Mouse (Mus musculus): ENCODE measurements around the gene Pacsin2. TPM values are rescaled to one million over a fixed set of nuclear protein-coding genes. Genes with fewer than 3 reads are reported as not detected.
"Not testable (repeated sequence)": the region's sequence is repeated elsewhere in the genome, so short reads cannot be mapped to it uniquely, and the experiment has no call there.

The Pacsin2 gene
- total and polyA plus RNA-seq, 2 experiments: 29.1 to 34.0 TPM

DNA sequence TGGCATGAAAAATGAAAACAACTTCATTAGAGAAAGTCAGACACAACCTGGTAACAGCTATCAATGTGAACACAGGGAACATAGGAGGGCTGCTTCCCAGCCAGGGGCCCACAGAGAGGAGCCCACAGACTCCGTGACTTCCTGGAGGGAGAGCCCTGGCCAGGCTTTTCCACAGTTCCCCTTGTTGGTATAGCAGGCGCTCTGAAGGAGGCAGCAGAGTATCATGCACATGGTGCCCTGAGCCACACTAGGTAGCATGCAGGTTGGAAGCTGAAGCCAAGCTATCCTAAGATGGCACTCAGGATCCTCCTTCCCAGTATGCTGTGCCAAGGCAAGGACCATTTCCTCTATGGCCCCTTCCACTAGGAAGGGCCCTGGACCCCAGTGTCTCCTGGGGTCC lies 80.8 kb downstream of the Pacsin2 start:
- 0 out of 2 replicates have a peak, but pooled peaks have one; percentile 6 for TF ChIP-seq CTCF (IDR thresholded peaks at IDR 0.05; ENCODE audit: low read depth, low read length)
- TF ChIP-seq POLR2A (IDR thresholded peaks at IDR 0.05; ENCODE audit: extremely low read depth, insufficient read depth, low read length): no peak
- Histone ChIP-seq H3K4me3 (ENCODE audit: insufficient read depth, low read depth, low read length) (no peak overlapping the region), H3K4me1 (ENCODE audit: control insufficient read depth, insufficient read depth, low read length) (no peaks in the 10 kb centered on the region), H3K27me3 (ENCODE audit: control insufficient read depth, insufficient read depth, low read length) (no peaks in the 10 kb centered on the region), H3K36me3 (ENCODE audit: control insufficient read depth, insufficient read depth, low read length) (peaks cover 43% of the 10 kb centered on the region), H3K27ac (replicated peaks; ENCODE audit: insufficient read depth, low read depth, low read length) (no peak overlapping the region), H3K79me2 (ENCODE audit: control insufficient read depth, insufficient read depth, low read length) (no peaks in the 10 kb centered on the region), H3K9ac (ENCODE audit: low read depth, low read length) (no peak overlapping the region)
- 100% methylated on average over 2 of the region's 2 CpGs for WGBS
- no peak for DNase-seq (ENCODE audit: extremely low read depth, low read depth, low spot score)

DNA sequence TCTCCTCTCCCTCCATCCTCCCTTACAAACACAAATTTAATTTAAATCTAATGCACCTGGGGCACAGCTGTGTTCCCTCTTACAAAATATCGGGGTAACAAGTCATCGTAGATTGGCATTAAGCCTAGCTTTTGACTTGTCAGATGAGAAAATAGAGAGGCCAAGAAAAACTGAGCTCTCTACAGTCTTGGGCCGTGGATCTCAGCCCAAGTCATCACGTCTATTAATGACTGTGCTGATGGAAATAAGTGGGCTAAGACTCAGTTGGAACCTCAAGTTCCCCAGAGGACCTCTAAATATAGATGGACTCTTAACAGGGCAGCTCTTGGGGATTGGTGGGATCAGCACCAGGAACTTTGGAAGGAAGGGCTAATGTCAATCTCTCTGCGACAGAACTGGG lies 81.3 kb downstream of the Pacsin2 start:
- H3K4me1 ChIP-seq (ENCODE audit: control insufficient read depth, insufficient read depth, low read length): no peaks in the 10 kb centered on the region
- no peaks in the 10 kb centered on the region for H3K79me2 ChIP-seq (ENCODE audit: control insufficient read depth, insufficient read depth, low read length)
- no peak overlapping the region for H3K9ac ChIP-seq (ENCODE audit: low read depth, low read length)
- H3K36me3 ChIP-seq (ENCODE audit: control insufficient read depth, insufficient read depth, low read length): peaks cover 47% of the 10 kb centered on the region
- no peak for TF ChIP-seq POLR2A (IDR thresholded peaks at IDR 0.05; ENCODE audit: extremely low read depth, insufficient read depth, low read length)
- no peak for DNase-seq (ENCODE audit: extremely low read depth, low read depth, low spot score)
- WGBS: 98% methylated on average over 5 of the region's 5 CpGs
- no peaks in the 10 kb centered on the region for H3K27me3 ChIP-seq (ENCODE audit: control insufficient read depth, insufficient read depth, low read length)
- H3K4me3 ChIP-seq (ENCODE audit: insufficient read depth, low read depth, low read length): no peak overlapping the region
- H3K27ac ChIP-seq (replicated peaks; ENCODE audit: insufficient read depth, low read depth, low read length): no peak overlapping the region

DNA sequence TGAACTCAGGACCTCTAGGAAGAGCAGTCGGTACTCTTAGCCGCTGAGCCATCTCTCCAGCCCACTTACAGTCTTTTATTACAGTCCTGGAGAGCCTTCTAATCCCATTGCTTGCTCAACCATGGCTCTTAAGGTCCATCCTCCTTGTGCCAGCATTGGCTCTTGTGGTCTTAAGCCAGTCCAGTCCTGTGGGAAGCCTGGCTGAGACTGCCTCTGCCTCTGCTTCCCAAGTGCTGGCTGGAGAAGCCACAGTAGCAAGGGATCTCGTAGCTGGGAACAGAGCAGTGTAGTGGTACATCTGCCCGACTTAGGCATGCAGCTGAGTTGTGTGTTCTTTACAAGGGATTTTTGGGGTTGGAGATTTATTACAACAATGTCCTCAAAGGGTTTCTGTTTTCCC lies 81.9 kb downstream of the Pacsin2 start:
- no peak overlapping the region for H3K9ac ChIP-seq (ENCODE audit: low read depth, low read length)
- peaks cover 47% of the 10 kb centered on the region for H3K36me3 ChIP-seq (ENCODE audit: control insufficient read depth, insufficient read depth, low read length)
- H3K27ac ChIP-seq (replicated peaks; ENCODE audit: insufficient read depth, low read depth, low read length): no peak overlapping the region
- no peak overlapping the region for H3K4me3 ChIP-seq (ENCODE audit: insufficient read depth, low read depth, low read length)
- no peaks in the 10 kb centered on the region for H3K79me2 ChIP-seq (ENCODE audit: control insufficient read depth, insufficient read depth, low read length)
- over 99% methylated on average over 4 of the region's 4 CpGs for WGBS
- H3K27me3 ChIP-seq (ENCODE audit: control insufficient read depth, insufficient read depth, low read length): no peaks in the 10 kb centered on the region
- TF ChIP-seq POLR2A (IDR thresholded peaks at IDR 0.05; ENCODE audit: extremely low read depth, insufficient read depth, low read length) (no peak), CTCF (IDR thresholded peaks at IDR 0.05; ENCODE audit: low read depth, low read length) (no peak)
- no peak for DNase-seq (ENCODE audit: extremely low read depth, low read depth, low spot score)
- H3K4me1 ChIP-seq (ENCODE audit: control insufficient read depth, insufficient read depth, low read length): no peaks in the 10 kb centered on the region

DNA sequence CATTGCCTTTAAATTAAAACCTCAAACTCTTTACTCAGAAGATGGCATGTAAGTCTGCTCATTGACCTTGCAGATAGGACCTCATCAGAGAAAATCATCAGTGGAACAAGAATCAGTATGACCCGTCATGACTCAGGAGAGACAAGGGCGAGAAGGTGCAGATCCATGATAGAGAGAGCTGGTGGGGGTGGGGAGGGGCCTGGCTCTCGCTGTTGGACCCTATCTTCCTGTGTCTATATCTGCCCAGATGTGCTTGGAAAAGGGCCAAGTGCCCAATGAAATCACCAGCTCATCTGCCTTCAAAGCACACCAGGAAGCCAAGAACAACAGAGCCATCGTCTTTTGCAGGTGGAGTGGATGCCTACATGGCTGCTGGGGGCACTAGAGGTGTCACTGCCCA lies 87.3 kb downstream of the Pacsin2 start:
- DNase-seq (ENCODE audit: extremely low read depth, low read depth, low spot score): no peak
- Histone ChIP-seq H3K79me2 (ENCODE audit: control insufficient read depth, insufficient read depth, low read length) (no peaks in the 10 kb centered on the region), H3K4me3 (ENCODE audit: insufficient read depth, low read depth, low read length) (no peak overlapping the region), H3K4me1 (ENCODE audit: control insufficient read depth, insufficient read depth, low read length) (no peaks in the 10 kb centered on the region), H3K9ac (ENCODE audit: low read depth, low read length) (no peak overlapping the region), H3K27me3 (ENCODE audit: control insufficient read depth, insufficient read depth, low read length) (no peaks in the 10 kb centered on the region), H3K36me3 (ENCODE audit: control insufficient read depth, insufficient read depth, low read length) (peaks cover 19% of the 10 kb centered on the region), H3K27ac (replicated peaks; ENCODE audit: insufficient read depth, low read depth, low read length) (no peak overlapping the region)
- no peak for TF ChIP-seq POLR2A (IDR thresholded peaks at IDR 0.05; ENCODE audit: extremely low read depth, insufficient read depth, low read length)
- TF ChIP-seq CTCF (IDR thresholded peaks at IDR 0.05; ENCODE audit: low read depth, low read length): no peak
- 56% methylated on average over 4 of the region's 4 CpGs for WGBS

DNA sequence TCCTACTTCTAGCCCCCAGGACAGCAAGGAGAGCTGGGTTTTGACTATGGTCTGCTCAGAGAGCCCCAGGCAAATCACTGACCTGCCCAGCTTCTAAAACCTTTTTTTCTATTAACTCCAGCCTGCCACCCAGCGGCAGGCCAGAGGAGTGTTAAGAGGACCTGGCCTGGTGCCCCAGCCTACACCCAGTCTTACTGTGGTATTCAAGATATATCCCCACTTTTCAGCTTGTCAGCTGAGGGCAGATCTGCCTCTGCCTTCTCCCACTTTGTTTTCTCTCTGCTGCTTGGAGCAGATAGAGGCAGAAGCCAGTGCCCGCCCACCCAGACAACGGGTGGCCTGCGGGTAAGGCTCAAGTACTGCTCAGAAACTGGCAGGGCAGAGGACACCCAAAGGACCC lies 89.3 kb downstream of the Pacsin2 start:
- TF ChIP-seq POLR2A (IDR thresholded peaks at IDR 0.05; ENCODE audit: extremely low read depth, insufficient read depth, low read length): no peak
- TF ChIP-seq CTCF (IDR thresholded peaks at IDR 0.05; ENCODE audit: low read depth, low read length): peak; percentile 76
- H3K4me3 ChIP-seq (ENCODE audit: insufficient read depth, low read depth, low read length): no peak overlapping the region
- H3K27ac ChIP-seq (replicated peaks; ENCODE audit: insufficient read depth, low read depth, low read length): no peak overlapping the region
- H3K4me1 ChIP-seq (ENCODE audit: control insufficient read depth, insufficient read depth, low read length): no peaks in the 10 kb centered on the region
- H3K27me3 ChIP-seq (ENCODE audit: control insufficient read depth, insufficient read depth, low read length): no peaks in the 10 kb centered on the region
- 58% methylated on average over 4 of the region's 4 CpGs for WGBS
- peaks cover 19% of the 10 kb centered on the region for H3K36me3 ChIP-seq (ENCODE audit: control insufficient read depth, insufficient read depth, low read length)
- H3K9ac ChIP-seq (ENCODE audit: low read depth, low read length): no peak overlapping the region
- H3K79me2 ChIP-seq (ENCODE audit: control insufficient read depth, insufficient read depth, low read length): no peaks in the 10 kb centered on the region
- peak; percentile 18 for DNase-seq (ENCODE audit: extremely low read depth, low read depth, low spot score)

DNA sequence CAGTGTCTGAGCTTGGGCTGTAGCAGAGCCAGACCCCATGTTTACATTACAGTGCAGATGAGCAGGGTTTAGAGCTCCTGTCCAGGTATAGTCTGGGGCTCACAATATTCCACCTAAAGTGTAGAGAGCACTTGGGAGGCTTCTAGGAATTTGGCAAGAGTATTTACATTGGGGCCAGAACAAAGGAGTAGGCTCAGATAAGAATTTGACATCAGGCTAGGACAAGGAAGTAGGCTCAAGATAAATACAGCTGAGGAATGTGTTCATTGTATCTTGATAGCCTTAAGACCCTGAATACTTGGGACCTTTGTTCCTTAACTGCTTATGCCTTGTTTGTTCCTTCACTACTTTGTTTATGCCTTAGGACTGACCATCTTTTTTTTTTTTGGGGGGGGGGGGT lies 90.3 kb downstream of the Pacsin2 start:
- Histone ChIP-seq H3K27me3 (ENCODE audit: control insufficient read depth, insufficient read depth, low read length) (no peaks in the 10 kb centered on the region), H3K4me1 (ENCODE audit: control insufficient read depth, insufficient read depth, low read length) (no peaks in the 10 kb centered on the region), H3K79me2 (ENCODE audit: control insufficient read depth, insufficient read depth, low read length) (no peaks in the 10 kb centered on the region), H3K36me3 (ENCODE audit: control insufficient read depth, insufficient read depth, low read length) (peaks cover 19% of the 10 kb centered on the region), H3K4me3 (ENCODE audit: insufficient read depth, low read depth, low read length) (no peak overlapping the region), H3K27ac (replicated peaks; ENCODE audit: insufficient read depth, low read depth, low read length) (no peak overlapping the region), H3K9ac (ENCODE audit: low read depth, low read length) (no peak overlapping the region)
- TF ChIP-seq CTCF (IDR thresholded peaks at IDR 0.05; ENCODE audit: low read depth, low read length): no peak
- no peak for TF ChIP-seq POLR2A (IDR thresholded peaks at IDR 0.05; ENCODE audit: extremely low read depth, insufficient read depth, low read length)
- DNase-seq (ENCODE audit: extremely low read depth, low read depth, low spot score): no peak

DNA sequence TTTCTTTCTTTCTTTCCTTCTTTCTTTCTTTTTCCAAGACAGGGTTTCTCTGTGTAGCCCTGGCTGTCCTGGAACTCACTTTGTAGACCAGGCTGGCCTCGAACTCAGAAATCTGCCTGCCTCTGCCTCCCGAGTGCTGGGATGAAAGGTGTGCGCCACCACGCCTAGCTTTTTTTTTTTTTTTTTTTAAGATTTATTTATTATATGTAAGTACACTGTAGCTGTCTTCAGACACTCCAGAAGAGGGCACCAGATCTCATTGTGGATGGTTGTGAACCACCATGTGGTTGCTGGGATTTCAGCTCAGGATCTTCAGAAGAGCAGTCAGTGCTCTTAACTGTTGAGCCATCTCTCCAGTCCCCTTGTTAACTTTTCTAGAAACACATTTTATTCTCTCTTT lies 95.7 kb downstream of the Pacsin2 start:
- not testable (repeated sequence) for H3K27me3 ChIP-seq (ENCODE audit: control insufficient read depth, insufficient read depth, low read length); DNase-seq (ENCODE audit: extremely low read depth, low read depth, low spot score); H3K4me3 ChIP-seq (ENCODE audit: insufficient read depth, low read depth, low read length); H3K36me3 ChIP-seq (ENCODE audit: control insufficient read depth, insufficient read depth, low read length); H3K27ac ChIP-seq (replicated peaks; ENCODE audit: insufficient read depth, low read depth, low read length); H3K4me1 ChIP-seq (ENCODE audit: control insufficient read depth, insufficient read depth, low read length); H3K9ac ChIP-seq (ENCODE audit: low read depth, low read length); H3K79me2 ChIP-seq (ENCODE audit: control insufficient read depth, insufficient read depth, low read length)
- WGBS: 87% methylated on average over 4 of the region's 4 CpGs
